In the genomic region with DNA sequence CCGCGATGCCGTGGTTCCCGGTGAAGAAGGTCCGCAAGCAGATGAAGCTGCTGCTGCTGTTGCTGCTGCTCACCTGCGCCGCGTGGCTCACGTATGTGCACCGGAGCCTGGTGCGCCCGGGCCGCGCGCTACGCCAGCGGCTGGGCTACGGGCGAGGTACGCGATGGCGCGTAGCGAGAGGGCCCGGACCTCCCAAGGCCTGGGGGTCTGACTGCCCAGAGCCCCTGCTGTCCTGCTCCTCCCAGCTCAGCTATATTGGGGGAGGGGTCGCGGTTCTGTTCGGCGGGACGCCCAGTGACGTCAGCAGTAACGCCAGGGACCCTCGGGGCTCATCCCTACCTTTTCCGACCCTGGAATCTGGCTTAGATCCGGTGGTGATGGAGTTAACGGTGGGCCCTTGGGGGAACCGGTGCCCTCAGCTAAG, we compare ENCODE assay signal across 7 mouse cellular contexts. TPM values are rescaled to one million over a fixed set of nuclear protein-coding genes. Genes with fewer than 3 reads are reported as not detected.
DNase-seq lines count a peak whose midpoint lies in the region; ATAC-seq and TF ChIP-seq lines count a peak whose summit lies in the region.

No protein-coding gene starts in this region.

- intact Hi-C loops in gastrocnemius, postnatal 36 days (cut with DNase I), result no loop called here

- H3K9ac ChIP-seq in lung, embryonic 14.5 days, result peak overlapping the region; percentile 82
- H3K9ac ChIP-seq in hindbrain, embryonic 13.5 days, result peak overlapping the region; percentile 99
- peak overlapping the region; percentile 100 for H3K9ac ChIP-seq in midbrain, embryonic 16.5 days (ENCODE audit: low read depth, low read length)

- H3K27ac ChIP-seq in lung, embryonic 14.5 days (ENCODE audit: low read depth), result no peak overlapping the region
- peak overlapping the region; percentile 97 for H3K27ac ChIP-seq in hindbrain, embryonic 13.5 days
- peak overlapping the region; percentile 94 for H3K27ac ChIP-seq in midbrain, embryonic 16.5 days (ENCODE audit: low read length)

- peak; percentile 35 for DNase-seq in lung, embryonic 14.5 days
- DNase-seq in lung, adult 18-20 months, result no peak
- DNase-seq in cerebellum, postnatal 10 days, result peak; percentile 69 to 72
- no peak for DNase-seq in gastrocnemius, postnatal 36 days
- DNase-seq in spleen, postnatal 4 days (ENCODE audit: low spot score in 2 of 2), result no peak

- under 1% methylated on average over 37 of the region's 37 CpGs for WGBS in lung, embryonic 14.5 days
- WGBS in hindbrain, embryonic 13.5 days, result 0% methylated on average over 37 of the region's 37 CpGs
- under 1% methylated on average over 37 of the region's 37 CpGs for WGBS in midbrain, embryonic 16.5 days

- ATAC-seq in lung, embryonic 14.5 days (ENCODE audit: insufficient read depth), result peak; percentile 61
- ATAC-seq in hindbrain, embryonic 13.5 days (ENCODE audit: low FRiP score), result peak; percentile 57
- ATAC-seq in midbrain, embryonic 16.5 days, result peak; percentile 62

- H3K4me1 ChIP-seq in lung, embryonic 14.5 days (ENCODE audit: insufficient read depth), result peaks cover 13% of the 10 kb centered on the region
- peaks cover 39% of the 10 kb centered on the region for H3K4me1 ChIP-seq in hindbrain, embryonic 13.5 days (replicated peaks)
- H3K4me1 ChIP-seq in midbrain, embryonic 16.5 days (ENCODE audit: control insufficient read depth, insufficient read depth, low read length), result peaks cover 21% of the 10 kb centered on the region

- peak overlapping the region; percentile 96 for H3K4me2 ChIP-seq in lung, embryonic 14.5 days
- peak overlapping the region; percentile 82 for H3K4me2 ChIP-seq in hindbrain, embryonic 13.5 days
- H3K4me2 ChIP-seq in midbrain, embryonic 16.5 days (ENCODE audit: low read length), result peak overlapping the region; percentile 61

- peak overlapping the region; percentile 70 for H3K4me3 ChIP-seq in lung, embryonic 14.5 days (ENCODE audit: low read depth, low read length)
- peak overlapping the region; percentile 92 for H3K4me3 ChIP-seq in hindbrain, embryonic 13.5 days
- H3K4me3 ChIP-seq in midbrain, embryonic 16.5 days (ENCODE audit: low read depth, low read length), result peak overlapping the region; percentile 82

- 0 out of 2 replicates have a peak, but pooled peaks cover 15% of the 10 kb centered on the region for H3K36me3 ChIP-seq in lung, embryonic 14.5 days (ENCODE audit: insufficient read depth)
- peaks cover 41% of the 10 kb centered on the region for H3K36me3 ChIP-seq in hindbrain, embryonic 13.5 days
- peaks cover 24% of the 10 kb centered on the region for H3K36me3 ChIP-seq in midbrain, embryonic 16.5 days (ENCODE audit: control insufficient read depth, insufficient read depth, low read length)

- H3K9me3 ChIP-seq in lung, embryonic 14.5 days (ENCODE audit: low read depth, low read length), result no peaks in the 10 kb centered on the region
- no peaks in the 10 kb centered on the region for H3K9me3 ChIP-seq in hindbrain, embryonic 13.5 days
- no peaks in the 10 kb centered on the region for H3K9me3 ChIP-seq in midbrain, embryonic 16.5 days (replicated peaks; ENCODE audit: control insufficient read depth, low read length, poor library complexity, severe bottlenecking)

- H3K27me3 ChIP-seq in lung, embryonic 14.5 days (ENCODE audit: insufficient read depth, low read length), result peaks cover 9% of the 10 kb centered on the region; the same call in 1 of the 2 replicates
- H3K27me3 ChIP-seq in hindbrain, embryonic 13.5 days, result no peaks in the 10 kb centered on the region
- H3K27me3 ChIP-seq in midbrain, embryonic 16.5 days (ENCODE audit: control insufficient read depth, insufficient read depth, low read depth, low read length), result no peaks in the 10 kb centered on the region

- no peak for TF ChIP-seq CTCF in lung, embryonic 14.5 days (IDR thresholded peaks at IDR 0.05; ENCODE audit: low read depth)

RNA-seq across cellular contexts. Expression of a gene that starts 0.4 kb away (rescaled TPM):
- polyA plus RNA-seq in lung, embryonic 14.5 days (2014; fragmentation: Nextera tagmentation; extraction: Ambion mirVana), result 5.6 and 7.1 TPM in 2 replicates
- polyA plus RNA-seq in hindbrain, embryonic 13.5 days (2015; fragmentation: Nextera tagmentation; extraction: Ambion mirVana), result 44.8 and 47.2 TPM in 2 replicates
- polyA plus RNA-seq in midbrain, embryonic 16.5 days (2015; fragmentation: Nextera tagmentation; extraction: Ambion mirVana), result 59.5 and 65.7 TPM in 2 replicates
- under 1 TPM; 0.20 to 0.22 TPM for total RNA-seq in gastrocnemius, postnatal 36 days (2021)

RNA-seq across cellular contexts. Expression of a gene that starts 16.7 kb away (rescaled TPM):
- 7.5 and 8.7 TPM in 2 replicates for polyA plus RNA-seq in lung, embryonic 14.5 days (2014; fragmentation: Nextera tagmentation; extraction: Ambion mirVana)
- 0.27 and 0.32 TPM in 2 replicates for polyA plus RNA-seq in hindbrain, embryonic 13.5 days (2015; fragmentation: Nextera tagmentation; extraction: Ambion mirVana)
- polyA plus RNA-seq in midbrain, embryonic 16.5 days (2015; fragmentation: Nextera tagmentation; extraction: Ambion mirVana), result 0.06 TPM in 1 of 2 replicates, not detected in the other
- under 1 TPM in 1 of 2 experiments, not detected in 1; 0.12 TPM for total RNA-seq in gastrocnemius, postnatal 36 days (2021)

RNA-seq across cellular contexts. Expression of a gene that starts 32.4 kb away (rescaled TPM):
- not detected in 2 replicates for polyA plus RNA-seq in lung, embryonic 14.5 days (2014; fragmentation: Nextera tagmentation; extraction: Ambion mirVana)
- not detected in 2 replicates for polyA plus RNA-seq in hindbrain, embryonic 13.5 days (2015; fragmentation: Nextera tagmentation; extraction: Ambion mirVana)
- not detected in 2 replicates for polyA plus RNA-seq in midbrain, embryonic 16.5 days (2015; fragmentation: Nextera tagmentation; extraction: Ambion mirVana)
- total RNA-seq in gastrocnemius, postnatal 36 days (2021), result not detected

RNA-seq across cellular contexts. Expression of a gene that starts 39.1 kb away (rescaled TPM):
- 7.8 and 9.8 TPM in 2 replicates for polyA plus RNA-seq in lung, embryonic 14.5 days (2014; fragmentation: Nextera tagmentation; extraction: Ambion mirVana)
- 1.7 and 2.9 TPM in 2 replicates for polyA plus RNA-seq in hindbrain, embryonic 13.5 days (2015; fragmentation: Nextera tagmentation; extraction: Ambion mirVana)
- 1.7 and 2.0 TPM in 2 replicates for polyA plus RNA-seq in midbrain, embryonic 16.5 days (2015; fragmentation: Nextera tagmentation; extraction: Ambion mirVana)
- 1 to 10 TPM; 1.7 to 2.0 TPM for total RNA-seq in gastrocnemius, postnatal 36 days (2021)

RNA-seq across cellular contexts. Expression of a gene that starts 43.6 kb away (rescaled TPM):
- 0.49 and 1.1 TPM in 2 replicates for polyA plus RNA-seq in lung, embryonic 14.5 days (2014; fragmentation: Nextera tagmentation; extraction: Ambion mirVana)
- 0.53 TPM in 2 replicates for polyA plus RNA-seq in hindbrain, embryonic 13.5 days (2015; fragmentation: Nextera tagmentation; extraction: Ambion mirVana)
- polyA plus RNA-seq in midbrain, embryonic 16.5 days (2015; fragmentation: Nextera tagmentation; extraction: Ambion mirVana), result 0.69 and 0.91 TPM in 2 replicates
- total RNA-seq in gastrocnemius, postnatal 36 days (2021), result not detected

Comparison
In these comparisons a context has a peak if more than half of its experiments do, and no peak if none do; other contexts are left out.
1. DNase-seq: peak in lung, embryonic 14.5 days (single experiment) and cerebellum, postnatal 10 days (2 of 2); none in lung, adult 18-20 months (0 of 2), gastrocnemius, postnatal 36 days (0 of 2) and spleen, postnatal 4 days (0 of 2).
2. Peak in every context shown above with its lines, with median percentiles within 50 percentile points of each other: ATAC-seq, H3K4me2 ChIP-seq, H3K4me3 ChIP-seq and H3K9ac ChIP-seq.